Mouse (Mus musculus) adrenal gland, postnatal 10 days (tissue): ENCODE measurements around the gene Fggy. TPM values are rescaled to one million over a fixed set of nuclear protein-coding genes. Genes with fewer than 3 reads are reported as not detected.
A peak's percentile ranks its signal among the peaks of the same experiment; 100 is the strongest.

Experiments used
- DNase-seq: peaks from one replicate; pipeline ENCODE4 v3.0.0; 2021; ENCODE audit warnings: mixed read lengths
- total RNA-seq, 2 experiments: library from RNA; stranded (reverse); gene quantifications; 2 replicates each; pipeline ENCODE4 v1.2.3; 2021

The Fggy gene
- total RNA-seq, 2 experiments from 2014 or later, result 44.1 to 57.7 TPM

GRCm38 (mm10) chr4:95860601-95861000 is 303.3 kb downstream of the Fggy start:
- no peak for DNase-seq

GRCm38 (mm10) chr4:95861074-95861473 is 303.8 kb downstream of the Fggy start:
- DNase-seq, result no peak

- peak; percentile 40 for DNase-seq
Observed at GRCm38 (mm10) chr4:95861741-95862155, 304.4 kb downstream of the Fggy start.

- DNase-seq, result no peak
Observed at GRCm38 (mm10) chr4:95862276-95862675, 305.0 kb downstream of the Fggy start.

GRCm38 (mm10) chr4:95862781-95863499 is 305.6 kb downstream of the Fggy start:
- DNase-seq, result peak; percentile 17

- DNase-seq, result no peak
Observed at GRCm38 (mm10) chr4:95863500-95863803, 306.1 kb downstream of the Fggy start.

- peak; percentile 11 for DNase-seq
Observed at GRCm38 (mm10) chr4:95865251-95865650, 307.9 kb downstream of the Fggy start.

GRCm38 (mm10) chr4:95865882-95866281 is 308.6 kb downstream of the Fggy start:
- no peak for DNase-seq

GRCm38 (mm10) chr4:95867103-95867502 is 309.8 kb downstream of the Fggy start:
- DNase-seq, result no peak

GRCm38 (mm10) chr4:95868348-95868747 is 311.0 kb downstream of the Fggy start:
- no peak for DNase-seq

- DNase-seq, result peak; percentile 69
Observed at GRCm38 (mm10) chr4:95871216-95871881, 314.0 kb downstream of the Fggy start.

- no peak for DNase-seq
Observed at GRCm38 (mm10) chr4:95875896-95876295, 318.6 kb downstream of the Fggy start.

- peak; percentile 70 for DNase-seq
Observed at GRCm38 (mm10) chr4:95877436-95877835, 320.1 kb downstream of the Fggy start.

GRCm38 (mm10) chr4:95881751-95882350 is 324.5 kb downstream of the Fggy start:
- DNase-seq, result no peak

- DNase-seq, result no peak
Observed at GRCm38 (mm10) chr4:95884184-95885145, 327.2 kb downstream of the Fggy start.

GRCm38 (mm10) chr4:95895199-95895754 is 338.0 kb downstream of the Fggy start:
- no peak for DNase-seq

GRCm38 (mm10) chr4:95896571-95896970 is 339.3 kb downstream of the Fggy start:
- no peak for DNase-seq

GRCm38 (mm10) chr4:95897236-95897874 is 340.0 kb downstream of the Fggy start:
- no peak for DNase-seq

GRCm38 (mm10) chr4:95898714-95899113 is 341.4 kb downstream of the Fggy start:
- no peak for DNase-seq

GRCm38 (mm10) chr4:95899926-95900712 is 342.8 kb downstream of the Fggy start:
- DNase-seq, result no peak

GRCm38 (mm10) chr4:95900815-95901214 is 343.5 kb downstream of the Fggy start:
- no peak for DNase-seq
